Mouse (Mus musculus) left cerebral cortex, postnatal 36 days (tissue): ENCODE measurements around the gene Csf1. TPM values are rescaled to one million over a fixed set of nuclear protein-coding genes. Genes with fewer than 3 reads are reported as not detected.
"Not testable (repeated sequence)": the region's sequence is repeated elsewhere in the genome, so short reads cannot be mapped to it uniquely, and the experiment has no call there.

Experiments used
- DNase-seq, 2 experiments: peaks; one replicate each; pipeline ENCODE4 v3.0.0; 2021 to 2022; ENCODE audit warnings: low spot score in 2 of 2, mixed read lengths in 1 of 2
- intact Hi-C: fragments of 180-260 bp; cut with DNase I; formaldehyde crosslinking; loops from one replicate; pipeline ENCODE4 v1.15.1; 2025
- total RNA-seq, 2 experiments: library from RNA; stranded (reverse); gene quantifications; 2 replicates each; pipeline ENCODE4 v1.2.3; 2021

Csf1 gene
- total RNA-seq, 2 experiments from 2014 or later = 12.4 to 14.0 TPM

GRCm38 (mm10) chr3:107755702-107756480 lies 4.4 kb downstream of the Csf1 start:
- intact Hi-C loops = no loop called here
- no peak for DNase-seq

- peak; percentile 47 to 49 for DNase-seq
- intact Hi-C loops = no loop called here
Observed at GRCm38 (mm10) chr3:107754632-107755031, 5.6 kb downstream of the Csf1 start.

GRCm38 (mm10) chr3:107751607-107752006 lies 8.7 kb downstream of the Csf1 start:
- DNase-seq = no peak
- intact Hi-C loops = no loop called here

GRCm38 (mm10) chr3:107750775-107751540 lies 9.3 kb downstream of the Csf1 start:
- intact Hi-C loops = no loop called here
- no peak for DNase-seq

GRCm38 (mm10) chr3:107749446-107749845 lies 10.8 kb downstream of the Csf1 start:
- intact Hi-C loops = no loop called here
- DNase-seq = no peak

GRCm38 (mm10) chr3:107748260-107748955 lies 11.9 kb downstream of the Csf1 start:
- intact Hi-C loops = no loop called here
- DNase-seq = no peak

GRCm38 (mm10) chr3:107746026-107746425 lies 14.2 kb downstream of the Csf1 start:
- intact Hi-C loops = no loop called here
- DNase-seq = no peak

- intact Hi-C loops = no loop called here
- DNase-seq = no peak
Observed at GRCm38 (mm10) chr3:107743650-107744049, 16.6 kb downstream of the Csf1 start.

- DNase-seq = no peak
- intact Hi-C loops = no loop called here
Observed at GRCm38 (mm10) chr3:107743107-107743506, 17.2 kb downstream of the Csf1 start.

GRCm38 (mm10) chr3:107742071-107742710 lies 18.1 kb downstream of the Csf1 start:
- intact Hi-C loops = no loop called here

GRCm38 (mm10) chr3:107741387-107741786 lies 18.9 kb downstream of the Csf1 start:
- intact Hi-C loops = no loop called here
- no peak for DNase-seq

More at GRCm38 (mm10) chr3:107742071-107742710, 18.1 kb downstream of the Csf1 start:
- DNase-seq = no peak

GRCm38 (mm10) chr3:107740578-107741207 lies 19.6 kb downstream of the Csf1 start:
- DNase-seq = peak; percentile 30 to 42
- intact Hi-C loops = no loop called here

GRCm38 (mm10) chr3:107739966-107740365 lies 20.3 kb downstream of the Csf1 start:
- DNase-seq = no peak

GRCm38 (mm10) chr3:107739456-107739855 lies 20.8 kb downstream of the Csf1 start:
- intact Hi-C loops = no loop called here
- no peak for DNase-seq

More at GRCm38 (mm10) chr3:107739966-107740365, 20.3 kb downstream of the Csf1 start:
- intact Hi-C loops = no loop called here

GRCm38 (mm10) chr3:107738620-107739019 lies 21.6 kb downstream of the Csf1 start:
- DNase-seq = peak in 1 of 2 experiments; percentile 23
- intact Hi-C loops = no loop called here

- no peak for DNase-seq
- intact Hi-C loops = no loop called here
Observed at GRCm38 (mm10) chr3:107737609-107738190, 22.6 kb downstream of the Csf1 start.

- DNase-seq, intact Hi-C loops: not testable (repeated sequence)
Observed at GRCm38 (mm10) chr3:107735620-107736019, 24.6 kb downstream of the Csf1 start.

GRCm38 (mm10) chr3:107733329-107733728 lies 26.9 kb downstream of the Csf1 start:
- DNase-seq = no peak
- intact Hi-C loops = no loop called here

- DNase-seq = no peak
- intact Hi-C loops = no loop called here
Observed at GRCm38 (mm10) chr3:107730236-107730635, 30.0 kb downstream of the Csf1 start.
